Mouse (Mus musculus) midbrain, embryonic 14.5 days (tissue): ENCODE data around the gene Krtap3-3. TPM values are rescaled to one million over a fixed set of nuclear protein-coding genes. Genes with fewer than 3 reads are reported as not detected.

Experiments
- ATAC-seq: fragments of 200-750 bp; cut with Nextera tagmentation; 2 replicates; pipeline ENCODE4 v1.8.0; 2017; ENCODE audit warnings: moderate number of reproducible peaks, moderate library complexity; ENCODE audit not compliant: low FRiP score, low TSS enrichment
- DNase-seq: peaks from one replicate; pipeline ENCODE4 v3.0.0-alpha.2; 2015
- H3K27ac ChIP-seq: fragments of 300-500 bp; sonication (generic); replicated peaks from 2 replicates; pipeline ENCODE4 v1.5.1; 2014; ENCODE audit warnings: mild to moderate bottlenecking, low read depth, low read length, moderate library complexity
- H3K27me3 ChIP-seq: fragments of 300-500 bp; sonication (generic); 2 replicates; pipeline ENCODE4 v1.6.1; 2014; ENCODE audit warnings: low read length, control low read depth, mixed read lengths; ENCODE audit not compliant: control insufficient read depth, insufficient read depth
- H3K36me3 ChIP-seq: fragments of 300-500 bp; sonication (generic); 2 replicates; pipeline ENCODE4 v1.6.1; 2014; ENCODE audit warnings: low read length, control low read depth; ENCODE audit not compliant: control insufficient read depth, insufficient read depth
- H3K4me1 ChIP-seq: fragments of 300-500 bp; sonication (generic); 2 replicates; pipeline ENCODE4 v1.6.1; 2014; ENCODE audit warnings: mild to moderate bottlenecking, antibody characterized with exemption, low read length, control low read depth; ENCODE audit not compliant: control insufficient read depth, insufficient read depth
- H3K4me2 ChIP-seq: fragments of 300-500 bp; sonication (generic); 2 replicates; pipeline ENCODE4 v1.6.1; 2014; ENCODE audit warnings: mild to moderate bottlenecking, low read length, moderate library complexity
- H3K4me3 ChIP-seq: fragments of 300-500 bp; sonication (generic); replicated peaks from 2 replicates; pipeline ENCODE4 v1.5.1; 2014; ENCODE audit warnings: low read depth, low read length
- H3K9ac ChIP-seq: fragments of 300-500 bp; sonication (generic); replicated peaks from 2 replicates; pipeline ENCODE4 v1.6.1; 2014; ENCODE audit warnings: mild to moderate bottlenecking, low read length, moderate library complexity
- H3K9me3 ChIP-seq: fragments of 300-500 bp; sonication (generic); 2 replicates; pipeline ENCODE4 v1.6.1; 2016; ENCODE audit warnings: low read length, control low read depth, mixed read lengths; ENCODE audit not compliant: control insufficient read depth
- WGBS: fragments of 180-500 bp; shearing (Covaris S2); extraction: QIAGEN DNeasy Blood & Tissue Kit; methylation state at CpG from one replicate; pipeline ENCODE4 v1.1.7; 2014; 5-methylcytosine and 5-hydroxymethylcytosine counted together
- polyA plus RNA-seq: library from polyadenylated mRNA; unstranded; fragments of >200 nt; fragmentation: Nextera tagmentation; extraction: Ambion mirVana; gene quantifications from 2 replicates; pipeline ENCODE4 v1.2.1, GENCODE M21; 2014

Gene Krtap3-3
- polyA plus RNA-seq, 1 experiment from 2014 or later: not detected

DNA sequence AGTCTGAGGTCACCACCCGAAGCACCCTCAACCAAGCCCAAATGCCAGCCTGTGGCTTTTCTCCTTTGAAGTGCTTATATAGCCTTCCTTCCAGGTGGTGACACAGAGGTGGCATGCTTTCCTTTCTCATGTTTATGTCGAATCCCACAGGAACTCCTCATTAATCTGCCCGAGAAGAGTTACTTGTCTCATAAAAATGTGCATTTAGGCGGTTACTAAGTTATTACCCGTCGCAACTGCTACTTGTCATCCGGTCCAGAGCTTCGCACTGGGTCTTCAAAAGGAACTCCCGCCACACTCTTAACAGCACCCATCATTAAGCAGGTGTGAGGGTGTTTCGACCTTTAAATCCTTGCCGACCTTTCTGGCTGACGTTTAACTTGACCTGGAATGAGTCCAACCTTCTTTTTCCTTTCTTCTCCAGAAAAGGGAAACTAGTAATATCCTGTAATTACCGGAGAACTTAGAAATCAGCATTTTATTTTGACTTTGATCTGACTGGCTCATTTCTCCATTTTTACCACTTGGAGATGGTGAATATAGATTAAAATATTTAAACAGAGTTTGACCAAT, 29.3 kb downstream of the Krtap3-3 start, which contains the start of gene Krt39:
Krt39 (minus strand) TSS at position 51 of the 573 bp plus-strand sequence.
- Histone ChIP-seq H3K27me3 (no peaks in the 10 kb centered on the region), H3K4me2 (no peak within 1 kb of the TSS), H3K36me3 (no peaks in the 10 kb centered on the region), H3K4me3 (no peak within 1 kb of the TSS), H3K9ac (no peak within 1 kb of the TSS), H3K4me1 (no peaks in the 10 kb centered on the region), H3K27ac (no peak within 1 kb of the TSS), H3K9me3 (no peaks in the 10 kb centered on the region)
- ATAC-seq (no peak), DNase-seq (no peak)
- WGBS: 90% methylated on average over 13 of the region's 13 CpGs

- Histone ChIP-seq H3K9ac (no peak overlapping the region), H3K9me3 (no peaks in the 10 kb centered on the region), H3K4me1 (no peaks in the 10 kb centered on the region), H3K27ac (no peak overlapping the region), H3K27me3 (no peaks in the 10 kb centered on the region), H3K4me3 (no peak overlapping the region), H3K4me2 (no peak overlapping the region), H3K36me3 (no peaks in the 10 kb centered on the region)
- no peak for DNase-seq
- 89% methylated on average over 8 of the region's 8 CpGs for WGBS
- no peak for ATAC-seq
Measured at GRCm38 (mm10) chr11:99514098-99514497, 36.6 kb downstream of the Krtap3-3 start.

Other genes starting within 250 kb of the Krtap3-3 start
- gene Krt25, start 227.9 kb downstream of the Krtap3-3 start, polyA plus RNA-seq: 0.11 TPM in 1 of 2 replicates, not detected in the other
- gene Krt26, start 212.9 kb downstream of the Krtap3-3 start, polyA plus RNA-seq: 0.28 and 0.51 TPM in 2 replicates
- not detected in 2 replicates for gene Krt27, start 199.8 kb downstream of the Krtap3-3 start, polyA plus RNA-seq
- 0.17 and 0.26 TPM in 2 replicates for gene Krt28, start 176.0 kb downstream of the Krtap3-3 start, polyA plus RNA-seq
- 33.8 and 37.9 TPM in 2 replicates for gene Krt10, start 161.5 kb downstream of the Krtap3-3 start, polyA plus RNA-seq
- not detected in 2 replicates for gene Krt12, start 128.6 kb downstream of the Krtap3-3 start, polyA plus RNA-seq
- 0.11 TPM in 1 of 2 replicates, not detected in the other for gene Krt20, start 112.7 kb downstream of the Krtap3-3 start, polyA plus RNA-seq
- 0.39 TPM in 1 of 2 replicates, not detected in the other for gene Krt23, start 57.7 kb downstream of the Krtap3-3 start, polyA plus RNA-seq
- not detected in 2 replicates for gene Krt39, start 29.5 kb downstream of the Krtap3-3 start, polyA plus RNA-seq
- gene Krt40, start 7.7 kb downstream of the Krtap3-3 start, polyA plus RNA-seq: not detected in 2 replicates
- not detected in 2 replicates for gene Krtap3-2, start 6.0 kb upstream of the Krtap3-3 start, polyA plus RNA-seq
- gene Gm11939, start 8.6 kb upstream of the Krtap3-3 start, polyA plus RNA-seq: not detected in 2 replicates
- gene Krtap3-1, start 15.8 kb upstream of the Krtap3-3 start, polyA plus RNA-seq: not detected in 2 replicates
- gene Krtap1-5, start 30.2 kb upstream of the Krtap3-3 start, polyA plus RNA-seq: not detected in 2 replicates
- not detected in 2 replicates for gene Krtap1-4, start 32.8 kb upstream of the Krtap3-3 start, polyA plus RNA-seq
- gene Krtap1-3, start 40.5 kb upstream of the Krtap3-3 start, polyA plus RNA-seq: not detected in 2 replicates
- gene Krtap9-3, start 47.2 kb upstream of the Krtap3-3 start, polyA plus RNA-seq: not detected in 2 replicates
- not detected in 2 replicates for gene Gm11938, start 52.4 kb upstream of the Krtap3-3 start, polyA plus RNA-seq
- not detected in 2 replicates for gene Gm11937, start 59.3 kb upstream of the Krtap3-3 start, polyA plus RNA-seq
- not detected in 2 replicates for gene Krtap2-4, start 64.0 kb upstream of the Krtap3-3 start, polyA plus RNA-seq
- not detected in 2 replicates for gene Gm11562, start 69.6 kb upstream of the Krtap3-3 start, polyA plus RNA-seq
- gene Krtap4-1, start 77.4 kb upstream of the Krtap3-3 start, polyA plus RNA-seq: not detected in 2 replicates
- not detected in 2 replicates for gene Krtap4-2, start 84.2 kb upstream of the Krtap3-3 start, polyA plus RNA-seq
- gene Krtap4-7, start 93.2 kb upstream of the Krtap3-3 start, polyA plus RNA-seq: not detected in 2 replicates
- not detected in 2 replicates for gene Gm11555, start 99.4 kb upstream of the Krtap3-3 start, polyA plus RNA-seq
- gene Gm11563, start 108.1 kb upstream of the Krtap3-3 start, polyA plus RNA-seq: not detected in 2 replicates
- not detected in 2 replicates for gene Krtap4-6, start 115.1 kb upstream of the Krtap3-3 start, polyA plus RNA-seq
- not detected in 2 replicates for gene Gm14190, start 139.9 kb upstream of the Krtap3-3 start, polyA plus RNA-seq
- gene Gm14180, start 183.4 kb upstream of the Krtap3-3 start, polyA plus RNA-seq: not detected in 2 replicates
- not detected in 2 replicates for gene Gm11595, start 222.0 kb upstream of the Krtap3-3 start, polyA plus RNA-seq
- not detected in 2 replicates for gene Krtap4-8, start 229.8 kb upstream of the Krtap3-3 start, polyA plus RNA-seq
- gene Krtap4-9, start 234.3 kb upstream of the Krtap3-3 start, polyA plus RNA-seq: not detected in 2 replicates
- gene Gm11596, start 242.6 kb upstream of the Krtap3-3 start, polyA plus RNA-seq: not detected in 2 replicates
- not detected in 2 replicates for gene Gm11569, start 248.1 kb upstream of the Krtap3-3 start, polyA plus RNA-seq